Mouse (Mus musculus): Measurements from ENCODE around the gene Foxs1. TPM values are rescaled to one million over a fixed set of nuclear protein-coding genes. Genes with fewer than 3 reads are reported as not detected.

Foxs1 gene
- polyA plus RNA-seq (2015; fragmentation: Nextera tagmentation; extraction: Ambion mirVana), result 5.7 and 6.6 TPM in 2 replicates

GRCm38 (mm10) chr2:152933048-152933447, at the start of gene Foxs1:
TSS of gene Foxs1 (minus strand) at chr2:152933208.

GRCm38 (mm10) chr2:152962091-152962793, 29.2 kb upstream of the Foxs1 start, which contains the start of gene Ttll9:
TSS of gene Ttll9 (plus strand) at chr2:152962485.

GRCm38 (mm10) chr2:152951065-152951849, 18.2 kb upstream of the Foxs1 start, which contains the start of gene Dusp15:
TSS of gene Dusp15 (minus strand) at chr2:152951698.

GRCm38 (mm10) chr2:152911031-152911430, 22.0 kb downstream of the Foxs1 start, which contains the start of gene Mylk2:
TSS of gene Mylk2 (plus strand) at chr2:152911352.

Other genes starting within 250 kb of the Foxs1 start
- 16.1 and 19.8 TPM in 2 replicates for gene Mcts2, start 246.2 kb downstream of the Foxs1 start, polyA plus RNA-seq (2015; fragmentation: Nextera tagmentation; extraction: Ambion mirVana)
- gene Id1, start 197.0 kb downstream of the Foxs1 start, polyA plus RNA-seq (2015; fragmentation: Nextera tagmentation; extraction: Ambion mirVana), result 32.7 and 47.4 TPM in 2 replicates
- gene Cox4i2, start 179.0 kb downstream of the Foxs1 start, polyA plus RNA-seq (2015; fragmentation: Nextera tagmentation; extraction: Ambion mirVana), result 7.7 and 7.9 TPM in 2 replicates
- gene Bcl2l1, start 101.5 kb downstream of the Foxs1 start, polyA plus RNA-seq (2015; fragmentation: Nextera tagmentation; extraction: Ambion mirVana), result 29.3 and 29.7 TPM in 2 replicates
- 11.6 and 14.0 TPM in 2 replicates for gene Tpx2, start 85.2 kb downstream of the Foxs1 start, polyA plus RNA-seq (2015; fragmentation: Nextera tagmentation; extraction: Ambion mirVana)
- gene Mylk2, start 21.9 kb downstream of the Foxs1 start, polyA plus RNA-seq (2015; fragmentation: Nextera tagmentation; extraction: Ambion mirVana), result 82.6 and 85.1 TPM in 2 replicates
- 0.36 and 0.55 TPM in 2 replicates for gene Dusp15, start 18.5 kb upstream of the Foxs1 start, polyA plus RNA-seq (2015; fragmentation: Nextera tagmentation; extraction: Ambion mirVana)
- gene Ttll9, start 29.3 kb upstream of the Foxs1 start, polyA plus RNA-seq (2015; fragmentation: Nextera tagmentation; extraction: Ambion mirVana), result 0.09 and 0.13 TPM in 2 replicates
- 109 and 114 TPM in 2 replicates for gene Pdrg1, start 82.2 kb upstream of the Foxs1 start, polyA plus RNA-seq (2015; fragmentation: Nextera tagmentation; extraction: Ambion mirVana)
- gene Xkr7, start 98.6 kb upstream of the Foxs1 start, polyA plus RNA-seq (2015; fragmentation: Nextera tagmentation; extraction: Ambion mirVana), result 0.05 TPM in 1 of 2 replicates, not detected in the other
- gene Ccm2l, start 132.7 kb upstream of the Foxs1 start, polyA plus RNA-seq (2015; fragmentation: Nextera tagmentation; extraction: Ambion mirVana), result 1.8 and 2.5 TPM in 2 replicates
- gene Hck, start 175.3 kb upstream of the Foxs1 start, polyA plus RNA-seq (2015; fragmentation: Nextera tagmentation; extraction: Ambion mirVana), result 3.5 and 3.9 TPM in 2 replicates
- 40.4 and 41.6 TPM in 2 replicates for gene Tm9sf4, start 228.1 kb upstream of the Foxs1 start, polyA plus RNA-seq (2015; fragmentation: Nextera tagmentation; extraction: Ambion mirVana)